ENCODE assay signal across 12 mouse cellular contexts in genomic region chr9:28177052-28177451, GRCm38 (mm10).
"Had no signal": no experiment of that assay in that cellular context is flagged by ENCODE, and none has a peak within 500 bp of the region (broad histone marks: within the 10 kb centered on the region; RNA-seq: fewer than 3 reads in every experiment).

No protein-coding gene starts in this region.

- DNase-seq: retina, postnatal 1 day; right cerebral cortex, adult 18-20 months; right cerebral cortex, postnatal 14 days; right cerebral cortex, postnatal 25 days; right cerebral cortex, postnatal 4 days; spleen, adult 18-20 months; thymus, adult 18-20 months; thymus, adult 2 months; thymus, postnatal 14 days; thymus, postnatal 25 days; thymus, postnatal 36 days; thymus, postnatal 4 days had no signal
